Mouse (Mus musculus) liver, embryonic 14.5 days (tissue): ENCODE results near the gene Plxdc2.

ENCODE experiments used
- CTCF ChIP-seq: IDR thresholded peaks from 2 replicates; pipeline ENCODE4 v1.5.1; 2016; ENCODE audit warnings: antibody characterized with exemption, low read depth, control low read depth
- EP300 ChIP-seq: IDR thresholded peaks from 2 replicates; pipeline ENCODE4 v1.6.1; 2016; ENCODE audit warnings: antibody characterized with exemption, low read depth

GRCm38 (mm10) chr2:16357946-16358345 lies 1.8 kb downstream of the Plxdc2 start:
- TF ChIP-seq EP300 (no peak), CTCF (no peak)
